Mouse (Mus musculus) lung, adult 2 months (tissue): ENCODE measurements around the gene Cdh16. TPM values are rescaled to one million over a fixed set of nuclear protein-coding genes. Genes with fewer than 3 reads are reported as not detected.
"Not testable (repeated sequence)": the region's sequence is repeated elsewhere in the genome, so short reads cannot be mapped to it uniquely, and the experiment has no call there.

Experiments used
- DNase-seq: peaks from one replicate; pipeline ENCODE4 v3.0.0; 2022
- H3K4me1 ChIP-seq: fragments of 200-500 bp; 2 replicates; pipeline ENCODE4 v1.6.1; 2011; ENCODE audit warnings: low read length; ENCODE audit not compliant: control insufficient read depth, insufficient read depth
- H3K4me3 ChIP-seq: fragments of 200-500 bp; replicated peaks from 2 replicates; pipeline ENCODE3; 2011; ENCODE audit warnings: low read depth, mild to moderate bottlenecking, control low read depth, low read length; ENCODE audit errors: extremely low read depth
- CTCF ChIP-seq: fragments of 200-500 bp; IDR thresholded peaks from 2 replicates; pipeline ENCODE4 v1.5.1; 2011; ENCODE audit warnings: mild to moderate bottlenecking, low read length, control low read depth; ENCODE audit not compliant: insufficient read depth
- POLR2A ChIP-seq: fragments of 200-500 bp; IDR thresholded peaks from 2 replicates; pipeline ENCODE4 v1.6.1; 2011; ENCODE audit warnings: low read depth, mild to moderate bottlenecking, control low read depth, low read length, borderline replicate concordance; ENCODE audit errors: extremely low read depth
- WGBS: fragments of 180-500 bp; shearing (Covaris S2); methylation state at CpG from one replicate; pipeline ENCODE4 v1.1.7; 2018; 5-methylcytosine and 5-hydroxymethylcytosine counted together
- polyA plus RNA-seq: library from polyadenylated mRNA; depleted of rRNA; stranded (reverse); fragments of >200 nt; gene quantifications from 2 replicates; pipeline ENCODE4 v1.2.3, GENCODE M21; 2012; rRNA removed

Gene Cdh16
- polyA plus RNA-seq = 9.6 and 16.2 TPM in 2 replicates

GRCm38 (mm10) chr8:104624161-104624560, at the start of gene Cdh16:
Gene Cdh16, minus strand, starts transcription at chr8:104624396.
- DNase-seq = peak; percentile 47
- WGBS = 65% methylated on average over 6 of the region's 6 CpGs
- H3K4me3 ChIP-seq = no peak within 1 kb of the TSS
- no peaks in the 10 kb centered on the region for H3K4me1 ChIP-seq
- TF ChIP-seq CTCF (no peak), POLR2A (no peak)

- H3K4me1 ChIP-seq = no peaks in the 10 kb centered on the region
- TF ChIP-seq CTCF = no peak
- no peak for TF ChIP-seq POLR2A
- no peak overlapping the region for H3K4me3 ChIP-seq
- 80% methylated on average over 4 of the region's 4 CpGs for WGBS
- no peak for DNase-seq
Measured at GRCm38 (mm10) chr8:104655614-104656013, 31.4 kb upstream of the Cdh16 start.

GRCm38 (mm10) chr8:104654984-104655383, 30.8 kb upstream of the Cdh16 start:
- DNase-seq = no peak
- H3K4me3 ChIP-seq = no peak overlapping the region
- TF ChIP-seq CTCF = peak; percentile 82
- TF ChIP-seq POLR2A = no peak
- WGBS = under 1% methylated on average over 3 of the region's 3 CpGs
- no peaks in the 10 kb centered on the region for H3K4me1 ChIP-seq

GRCm38 (mm10) chr8:104644187-104644586, 20.0 kb upstream of the Cdh16 start:
- H3K4me1 ChIP-seq, H3K4me3 ChIP-seq, DNase-seq: not testable (repeated sequence)
- 74% methylated on average over 3 of the region's 3 CpGs for WGBS

- DNase-seq = no peak
- TF ChIP-seq POLR2A (no peak), CTCF (no peak)
- Histone ChIP-seq H3K4me3 (peak overlapping the region; percentile 98), H3K4me1 (peaks cover 9% of the 10 kb centered on the region)
- 68% methylated on average over 6 of the region's 6 CpGs for WGBS
Measured at GRCm38 (mm10) chr8:104642324-104642654, 18.1 kb upstream of the Cdh16 start.

- WGBS = under 1% methylated on average over 66 of the region's 66 CpGs
- Histone ChIP-seq H3K4me3 (peak within 1 kb of the TSS; percentile 98), H3K4me1 (peaks cover 9% of the 10 kb centered on the region)
- peak; percentile 87 for DNase-seq
- TF ChIP-seq CTCF (no peak), POLR2A (peak; percentile 82)
Measured at GRCm38 (mm10) chr8:104641426-104642323, 17.5 kb upstream of the Cdh16 start, which contains the start of gene Ciao2b. Gene Ciao2b, minus strand, starts transcription at chr8:104641965.

GRCm38 (mm10) chr8:104640831-104641370, 16.7 kb upstream of the Cdh16 start:
- DNase-seq = no peak
- TF ChIP-seq CTCF (no peak), POLR2A (no peak)
- H3K4me3 ChIP-seq = peak overlapping the region; percentile 98
- H3K4me1 ChIP-seq = peaks cover 9% of the 10 kb centered on the region
- WGBS = 7% methylated on average over 25 of the region's 25 CpGs

GRCm38 (mm10) chr8:104640241-104640640, 16.0 kb upstream of the Cdh16 start:
- TF ChIP-seq POLR2A = no peak
- no peak for TF ChIP-seq CTCF
- WGBS = 79% methylated on average over 7 of the region's 7 CpGs
- peaks cover 9% of the 10 kb centered on the region for H3K4me1 ChIP-seq
- H3K4me3 ChIP-seq = no peak overlapping the region
- DNase-seq = no peak

GRCm38 (mm10) chr8:104638010-104638409, 13.8 kb upstream of the Cdh16 start:
- 84% methylated on average over 6 of the region's 6 CpGs for WGBS
- TF ChIP-seq POLR2A = no peak
- no peak for TF ChIP-seq CTCF
- H3K4me3 ChIP-seq = no peak overlapping the region
- no peak for DNase-seq
- peaks cover 9% of the 10 kb centered on the region for H3K4me1 ChIP-seq

GRCm38 (mm10) chr8:104635004-104635710, 11.0 kb upstream of the Cdh16 start:
- WGBS = 79% methylated on average over 3 of the region's 3 CpGs
- TF ChIP-seq CTCF = no peak
- no peak for TF ChIP-seq POLR2A

More at GRCm38 (mm10) chr8:104635004-104635710, 11.0 kb upstream of the Cdh16 start:
- DNase-seq = no peak
- no peak overlapping the region for H3K4me3 ChIP-seq
- H3K4me1 ChIP-seq = peaks cover 4% of the 10 kb centered on the region; the same call in 1 of the 2 replicates
